Mouse (Mus musculus): ENCODE results near the gene Tiam2.

The Tiam2 gene

GRCm38 (mm10) chr17:3326148-3326902, at the start of gene Tiam2:
Gene Tiam2 (plus strand): TSS chr17:3326573.
- no peak for DNase-seq (ENCODE audit: low read depth)

DNA sequence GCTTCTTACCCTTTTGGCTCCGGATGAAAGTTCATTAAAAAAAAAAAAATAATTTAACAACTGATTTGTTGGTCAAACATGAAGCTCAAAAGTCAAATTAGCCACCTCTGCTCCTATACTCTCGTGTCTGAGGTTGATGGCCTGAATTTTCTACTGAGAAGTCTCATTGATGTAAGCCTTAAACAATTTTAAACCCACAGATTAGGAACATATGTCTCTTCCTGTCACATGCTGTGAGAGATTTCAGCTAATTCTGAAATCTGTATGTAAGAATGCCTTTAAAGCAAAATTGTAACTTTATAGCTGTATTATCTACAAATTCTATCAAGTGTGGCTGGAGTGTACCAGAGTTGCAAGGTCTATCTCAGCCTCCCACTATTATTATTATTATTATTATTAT, 46.1 kb upstream of the Tiam2 start:
- no peak for DNase-seq (ENCODE audit: low read depth)

DNA sequence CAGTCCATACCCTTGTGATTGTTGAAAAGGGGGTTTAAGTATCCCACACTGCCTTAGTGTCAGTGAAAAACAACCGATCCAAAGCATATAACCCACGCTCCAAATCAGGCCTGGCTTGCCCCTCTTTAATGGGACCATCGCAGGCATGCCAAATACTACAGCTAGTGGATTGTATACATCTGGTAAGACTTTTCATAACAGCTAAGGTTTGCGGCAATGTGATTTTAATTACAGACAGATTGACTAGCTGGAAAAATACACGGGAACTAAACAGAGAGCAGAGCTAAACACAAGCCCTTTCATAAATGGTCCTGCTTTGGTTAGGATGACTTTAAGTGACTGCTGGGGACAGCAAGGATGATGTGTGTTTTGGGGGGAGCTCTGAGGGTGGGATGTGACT, 44.4 kb upstream of the Tiam2 start:
- DNase-seq (ENCODE audit: low read depth): peak; percentile 18

- DNase-seq (ENCODE audit: low read depth): peak; percentile 87
Measured at GRCm38 (mm10) chr17:3285030-3285671, 41.2 kb upstream of the Tiam2 start.

DNA sequence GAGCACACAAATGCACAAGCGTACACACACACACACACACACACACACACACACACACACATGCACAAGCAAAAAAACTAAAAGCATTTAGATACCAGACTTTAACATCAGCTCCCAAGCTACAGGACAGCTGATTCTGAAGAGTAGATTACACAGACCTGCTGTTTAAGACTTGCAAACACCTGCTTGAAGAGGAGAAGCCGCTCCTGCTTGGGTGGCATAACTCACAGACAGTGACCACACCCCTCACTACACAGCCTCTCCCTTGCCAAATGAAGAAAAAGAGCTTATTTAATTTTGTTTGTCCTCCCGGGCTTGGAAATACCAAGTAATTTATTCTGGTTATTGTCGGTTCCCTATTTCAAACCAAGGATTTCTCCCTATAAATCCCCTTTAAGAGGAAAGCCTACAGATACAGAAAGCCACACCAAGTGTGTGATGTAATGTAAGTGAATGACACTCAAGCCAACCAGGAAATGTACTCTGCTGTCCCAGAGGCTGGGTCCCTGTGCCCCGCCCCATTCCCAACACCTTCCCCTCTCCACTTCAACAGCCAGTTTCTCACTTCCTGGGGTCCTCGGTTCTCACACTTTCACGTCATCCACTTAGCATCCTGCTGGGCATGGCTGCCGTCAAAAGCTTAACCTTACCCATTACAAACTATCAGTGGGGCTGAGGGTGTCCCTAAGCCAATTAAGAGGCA, 40.1 kb upstream of the Tiam2 start:
- no peak for DNase-seq (ENCODE audit: low read depth)

GRCm38 (mm10) chr17:3288341-3288740, 38.0 kb upstream of the Tiam2 start:
- peak; percentile 41 for DNase-seq (ENCODE audit: low read depth)

GRCm38 (mm10) chr17:3295097-3295496, 31.3 kb upstream of the Tiam2 start:
- DNase-seq (ENCODE audit: low read depth): no peak

DNA sequence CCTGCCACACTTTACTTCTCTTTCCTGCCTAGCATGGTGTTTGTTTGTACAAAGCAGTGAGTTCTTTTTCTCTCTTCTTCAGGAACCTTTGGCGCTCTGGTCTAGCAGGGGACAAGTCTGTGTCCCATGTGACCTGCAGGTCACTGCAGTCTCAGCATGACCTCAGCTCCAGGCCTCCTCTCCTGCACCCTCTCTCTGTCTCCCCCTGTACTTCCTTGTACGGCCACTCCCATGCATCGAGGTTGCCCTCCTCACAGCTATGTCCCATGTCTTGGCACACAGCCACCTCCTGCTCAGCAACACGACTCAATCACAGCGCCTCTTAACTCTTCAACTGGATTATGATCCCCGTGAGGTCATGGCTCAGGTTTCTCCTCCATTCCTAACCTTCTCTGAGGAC, 26.9 kb upstream of the Tiam2 start:
- no peak for DNase-seq (ENCODE audit: low read depth)

- DNase-seq (ENCODE audit: low read depth): no peak
Measured at GRCm38 (mm10) chr17:3305926-3306325, 20.4 kb upstream of the Tiam2 start.

DNA sequence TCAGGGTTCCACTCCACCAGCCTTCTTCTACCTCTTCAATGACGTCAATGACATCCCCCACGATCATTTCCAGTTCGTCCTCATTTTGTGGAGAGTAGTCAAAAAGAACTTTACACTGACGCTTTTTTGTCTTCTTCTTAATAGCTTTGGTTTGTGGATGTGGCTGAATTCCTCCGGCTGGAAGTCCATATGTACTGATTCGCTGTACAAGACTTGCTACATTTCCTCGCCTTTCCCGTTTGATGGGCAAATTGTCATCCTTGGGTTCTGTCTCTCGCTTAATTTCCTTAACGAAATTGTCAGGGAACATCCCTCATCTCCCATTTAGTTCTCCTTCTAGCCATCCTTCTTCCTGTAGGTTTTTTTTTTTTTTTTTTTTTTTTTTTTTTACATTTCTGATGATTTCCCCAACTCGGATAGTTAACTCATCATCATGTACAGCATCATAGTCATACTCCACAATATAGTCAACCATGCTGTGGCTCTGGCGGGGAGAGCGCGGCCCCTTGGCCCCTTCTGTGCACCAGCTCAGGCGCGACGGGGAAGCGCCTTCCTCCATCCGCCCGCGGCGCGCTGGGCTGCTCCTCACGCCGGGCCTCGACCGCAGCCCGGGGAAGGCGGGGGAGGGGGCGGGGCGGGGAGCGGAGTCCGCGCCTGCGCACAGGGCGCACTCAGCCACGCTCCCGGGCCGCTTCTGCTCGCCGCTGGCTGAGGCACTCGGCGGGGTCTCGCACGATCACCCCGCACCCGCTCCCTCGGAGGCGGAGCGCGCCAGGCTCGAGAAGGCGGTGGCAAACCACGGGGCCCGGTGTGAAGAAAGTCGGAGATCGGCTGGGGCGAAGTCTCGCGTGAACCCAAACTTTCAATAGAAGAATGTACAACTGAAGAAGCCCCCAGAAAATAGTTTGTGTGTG, 12.4 kb upstream of the Tiam2 start:
- peak; percentile 61 for DNase-seq (ENCODE audit: low read depth)

DNA sequence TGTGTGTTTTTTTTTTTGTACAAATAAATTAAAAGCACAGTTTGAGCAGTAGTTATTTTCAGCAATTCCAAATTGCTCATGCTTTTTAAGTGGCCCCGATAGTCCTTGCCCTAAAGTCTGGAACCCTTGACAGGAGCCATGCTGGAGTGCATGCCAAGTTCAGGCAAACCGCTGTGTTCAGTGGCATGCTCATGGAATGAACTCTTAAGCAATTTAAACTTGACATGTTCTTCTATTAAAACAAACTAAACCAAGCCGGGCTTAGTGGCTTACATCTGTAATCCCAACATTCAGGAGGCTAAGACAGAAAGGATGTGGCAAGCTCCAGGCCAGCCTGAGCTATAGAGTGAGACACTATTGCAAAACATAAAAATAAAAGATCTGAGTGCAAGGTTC, 11.8 kb upstream of the Tiam2 start:
- peak; percentile 53 for DNase-seq (ENCODE audit: low read depth)

GRCm38 (mm10) chr17:3315581-3315980, 10.8 kb upstream of the Tiam2 start:
- no peak for DNase-seq (ENCODE audit: low read depth)

GRCm38 (mm10) chr17:3326903-3327279, 518 bp downstream of the Tiam2 start:
- no peak for DNase-seq (ENCODE audit: low read depth)

GRCm38 (mm10) chr17:3327335-3327734, 962 bp downstream of the Tiam2 start:
- no peak for DNase-seq (ENCODE audit: low read depth)

DNA sequence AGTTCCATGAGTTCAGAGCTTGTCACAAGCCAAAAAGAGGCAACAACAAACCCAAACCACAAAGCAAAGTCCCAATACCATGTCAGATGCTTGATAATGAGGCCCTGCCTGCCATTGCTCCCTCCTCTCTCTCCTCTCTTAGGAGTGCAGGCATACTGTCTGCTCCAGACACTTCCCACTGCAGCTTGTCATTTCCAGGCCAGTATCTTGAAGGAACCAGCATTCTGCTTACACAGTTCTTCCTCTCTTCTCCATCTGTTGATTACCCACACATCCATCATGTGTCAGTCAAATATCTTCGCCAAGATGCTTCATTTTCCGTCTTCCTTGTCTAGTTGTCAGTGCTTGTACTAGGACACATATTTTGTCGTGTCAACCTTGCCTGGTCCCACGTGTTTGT, 2.4 kb downstream of the Tiam2 start:
- DNase-seq (ENCODE audit: low read depth): no peak

- no peak for DNase-seq (ENCODE audit: low read depth)
Measured at GRCm38 (mm10) chr17:3329429-3329828, 3.1 kb downstream of the Tiam2 start.

GRCm38 (mm10) chr17:3331721-3332461, 5.5 kb downstream of the Tiam2 start:
- DNase-seq (ENCODE audit: low read depth): peak; percentile 95

DNA sequence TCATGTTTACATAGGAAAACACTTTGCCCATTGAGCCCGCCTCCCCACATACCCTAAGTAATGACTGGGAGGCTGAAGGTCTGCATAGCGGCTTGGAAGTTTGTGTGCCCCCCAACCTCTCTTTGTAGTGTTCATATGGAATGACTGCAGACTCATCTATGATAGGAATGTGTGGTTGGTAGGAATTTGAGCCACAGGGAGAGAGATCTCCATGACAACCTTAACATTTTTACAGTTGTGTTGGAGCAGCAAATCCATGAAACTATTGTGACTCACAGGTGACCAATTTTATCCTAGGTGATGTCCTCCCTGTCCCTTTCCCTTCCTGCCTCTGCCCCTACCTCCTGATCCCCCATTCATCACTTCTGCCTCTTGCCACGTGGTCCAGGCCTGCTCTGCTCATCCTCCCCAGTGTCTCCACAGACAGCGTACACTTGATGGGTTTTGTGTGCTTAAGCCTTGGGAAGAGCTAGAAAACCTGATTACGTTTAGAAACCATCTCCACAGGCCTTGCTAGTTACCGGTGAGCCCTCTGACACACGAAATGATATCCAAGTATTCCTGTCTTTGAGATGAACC, 9.9 kb downstream of the Tiam2 start:
- DNase-seq (ENCODE audit: low read depth): no peak

GRCm38 (mm10) chr17:3336887-3337524, 10.6 kb downstream of the Tiam2 start:
- no peak for DNase-seq (ENCODE audit: low read depth)

GRCm38 (mm10) chr17:3337525-3337888, 11.1 kb downstream of the Tiam2 start:
- no peak for DNase-seq (ENCODE audit: low read depth)

DNA sequence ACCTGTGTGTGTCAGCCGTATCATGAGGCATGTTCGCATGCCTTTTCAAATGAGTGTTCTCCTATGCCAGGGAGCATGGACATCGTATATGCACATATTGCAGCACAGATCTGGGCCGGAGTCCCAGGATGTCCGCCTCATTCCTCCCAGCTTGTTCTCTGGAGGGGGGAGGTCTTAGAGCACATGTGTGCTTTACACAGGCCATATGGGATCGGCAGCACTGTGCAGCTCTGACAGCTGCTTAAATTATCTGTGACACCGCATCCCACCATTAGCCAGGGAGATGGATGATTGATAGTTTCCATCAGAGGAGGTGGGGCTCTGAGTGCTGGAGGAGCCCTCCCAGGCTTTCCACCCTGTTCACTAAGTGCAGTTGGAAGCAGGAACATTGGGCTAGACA, 12.4 kb downstream of the Tiam2 start:
- DNase-seq (ENCODE audit: low read depth): no peak

Data from fibroblast of lung, adult 2 months (primary cell).